Mouse (Mus musculus) lung, postnatal 36 days (tissue): ENCODE measurements at regions not wholly inside any gene's neighbourhood (a gene's known extent, or its start where the extent isn't known, plus 50 kb on each side); places are given as distances from the start of the nearest gene placed in this dataset.
"Not testable (repeated sequence)": the region's sequence is repeated elsewhere in the genome, so short reads cannot be mapped to it uniquely, and the experiment has no call there.

Experiments
- DNase-seq: peaks from one replicate; pipeline ENCODE4 v3.0.0; 2022; ENCODE audit warnings: mixed read lengths

DNA sequence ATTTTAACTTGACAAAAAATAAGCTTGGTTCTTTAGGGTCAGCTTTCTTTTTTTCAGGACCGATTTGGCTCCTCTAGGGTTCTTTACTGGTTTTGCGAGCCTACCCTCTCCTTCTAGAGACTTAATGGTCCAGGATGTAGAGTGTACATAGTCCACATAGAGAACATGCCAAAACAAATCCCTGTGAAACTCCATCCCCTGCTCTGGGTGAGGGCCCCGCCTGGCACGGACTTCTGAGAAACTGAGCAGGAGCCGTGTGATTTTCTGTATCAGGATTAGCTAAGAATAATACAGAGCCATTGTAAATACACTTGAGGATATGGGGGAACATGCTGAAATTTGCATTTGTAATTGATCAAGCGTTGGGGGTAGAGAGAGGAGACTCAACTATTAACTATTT, 118.2 kb upstream of the Teddm2 start:
- DNase-seq = no peak

DNA sequence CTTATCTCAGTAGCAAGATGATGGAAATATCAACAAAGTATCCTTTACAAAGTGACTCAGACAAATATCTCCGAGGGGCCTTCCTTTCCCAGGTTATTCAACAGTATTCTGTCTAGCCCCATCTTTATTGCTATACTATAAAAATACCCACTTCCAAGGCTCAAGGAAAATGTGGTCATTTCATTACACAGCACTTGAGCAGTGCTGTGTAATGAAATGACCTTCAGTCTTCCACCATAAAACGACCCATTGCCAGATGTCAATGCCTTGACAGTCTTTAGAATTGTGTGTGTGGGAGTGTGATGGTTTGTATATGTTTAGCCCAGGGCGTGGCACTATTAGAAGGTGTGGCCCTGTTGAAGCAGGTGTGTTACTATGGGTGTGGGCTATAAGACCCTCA, 124.3 kb upstream of the Teddm2 start:
- no peak for DNase-seq

DNA sequence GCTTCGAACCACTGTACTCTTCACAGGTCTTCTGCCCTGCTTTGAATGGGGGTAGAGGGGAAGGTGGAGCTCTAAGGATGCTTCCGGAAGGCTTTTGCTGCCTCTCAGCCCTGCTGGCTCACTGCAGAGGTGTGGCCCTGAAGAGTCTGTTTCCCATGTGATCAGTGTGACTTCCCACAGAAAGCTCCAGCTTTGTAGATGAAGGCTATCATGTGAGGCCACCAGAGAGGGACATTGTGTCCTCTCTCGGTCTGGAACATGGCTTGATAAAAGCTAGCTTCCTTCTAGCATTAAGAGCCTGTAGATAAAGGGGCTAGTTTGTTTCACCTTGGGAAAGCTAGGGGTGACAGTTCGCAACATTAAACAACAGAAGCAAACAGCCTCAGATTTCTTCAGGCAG, 127.3 kb upstream of the Teddm2 start:
- no peak for DNase-seq

DNA sequence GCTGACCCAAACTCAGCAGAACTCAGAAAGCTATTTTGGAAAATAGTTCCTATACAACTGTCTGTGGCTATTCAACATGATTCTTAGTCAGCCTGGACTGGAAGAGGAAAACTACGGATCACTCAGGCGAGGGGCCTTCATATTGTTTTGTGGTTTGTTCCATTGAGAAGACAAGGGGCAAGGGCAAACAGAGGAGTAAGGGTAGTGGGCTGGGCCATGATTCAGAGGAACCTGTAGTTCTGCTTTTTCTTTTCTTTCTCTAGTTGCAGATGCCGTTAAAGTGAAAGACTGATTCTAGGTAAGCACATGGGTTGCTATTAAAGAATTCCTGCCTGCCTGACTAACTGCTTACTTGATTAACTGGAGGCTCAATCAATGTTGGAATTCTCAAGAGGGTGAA, 129.8 kb upstream of the Teddm2 start:
- no peak for DNase-seq

DNA sequence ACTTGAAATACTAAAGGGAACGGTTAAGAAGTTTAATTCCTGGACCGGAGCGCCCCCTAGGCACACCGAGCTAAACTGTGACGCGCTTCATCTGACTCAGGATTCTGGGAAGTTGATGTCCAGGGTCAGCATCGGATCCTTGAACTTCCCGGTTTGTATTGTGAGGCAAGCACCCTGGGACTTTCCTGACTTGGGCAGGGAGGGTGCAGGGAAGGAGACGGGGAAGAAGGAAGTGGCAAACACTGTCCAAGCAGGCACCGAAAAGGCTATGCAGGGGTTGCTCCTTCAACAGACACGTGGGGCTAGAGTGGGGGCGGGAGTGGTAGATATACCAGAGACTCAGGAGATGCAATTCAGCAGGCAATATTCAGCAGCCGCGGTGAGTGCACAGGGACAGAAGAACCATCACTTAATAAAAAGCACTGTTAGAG, 132.7 kb upstream of the Teddm2 start:
- DNase-seq = peak; percentile 93

DNA sequence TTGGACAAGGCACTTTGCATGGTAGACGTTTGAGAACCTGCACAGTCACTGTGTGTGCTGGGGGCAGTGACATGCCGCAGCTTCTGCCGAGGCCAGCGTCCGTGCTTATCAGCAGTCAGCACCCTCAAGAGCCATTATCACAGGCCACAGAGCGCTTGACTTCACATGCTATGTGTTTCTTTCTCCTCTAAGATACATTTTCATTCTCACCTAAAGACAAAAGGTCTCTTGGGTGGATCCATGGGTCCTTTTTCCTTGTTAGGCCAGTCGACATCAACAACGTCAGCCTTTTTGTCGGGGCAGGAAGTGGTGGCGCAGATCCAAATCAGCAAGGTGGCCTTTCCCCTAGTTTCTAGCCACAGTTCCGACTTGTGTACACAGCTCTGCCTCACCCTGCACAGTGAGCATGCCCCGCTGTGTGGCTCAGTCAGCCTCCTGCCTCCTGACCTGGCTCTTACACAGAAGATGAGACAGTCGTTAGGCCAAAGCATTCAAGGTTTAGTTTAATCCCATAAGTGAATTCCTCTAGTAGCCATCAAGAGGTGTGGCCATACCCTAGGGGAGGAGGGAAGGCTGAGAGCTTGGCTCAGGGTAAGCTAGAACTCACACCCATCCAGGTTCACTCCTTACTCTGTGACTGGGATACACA, 134.1 kb upstream of the Teddm2 start:
- DNase-seq = peak; percentile 82

DNA sequence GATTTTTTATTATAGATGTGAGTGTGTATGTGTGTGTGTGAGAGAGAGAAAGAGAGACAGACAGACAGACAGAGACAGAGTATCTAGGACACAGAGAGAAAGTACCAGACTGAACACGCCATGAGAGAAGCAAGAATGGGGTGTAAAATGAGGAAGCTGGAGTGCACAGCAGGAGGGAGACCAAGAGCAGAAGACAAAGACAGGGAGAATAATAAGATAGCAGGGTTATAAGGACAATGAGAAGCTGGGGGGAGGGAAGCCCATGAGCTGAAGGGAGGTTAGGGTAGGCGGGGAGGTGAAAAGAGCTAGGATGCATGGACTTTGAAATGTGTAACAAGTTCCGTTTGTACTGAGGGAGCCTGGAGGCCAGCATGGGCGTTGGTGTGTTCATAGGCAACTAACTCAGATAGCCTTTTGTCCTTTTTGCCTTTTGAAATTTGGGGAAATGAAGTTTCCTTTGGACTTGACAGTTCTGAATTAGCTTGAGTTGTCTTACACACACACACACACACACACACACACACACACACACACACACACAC, 136.8 kb upstream of the Teddm2 start:
- DNase-seq = no peak

DNA sequence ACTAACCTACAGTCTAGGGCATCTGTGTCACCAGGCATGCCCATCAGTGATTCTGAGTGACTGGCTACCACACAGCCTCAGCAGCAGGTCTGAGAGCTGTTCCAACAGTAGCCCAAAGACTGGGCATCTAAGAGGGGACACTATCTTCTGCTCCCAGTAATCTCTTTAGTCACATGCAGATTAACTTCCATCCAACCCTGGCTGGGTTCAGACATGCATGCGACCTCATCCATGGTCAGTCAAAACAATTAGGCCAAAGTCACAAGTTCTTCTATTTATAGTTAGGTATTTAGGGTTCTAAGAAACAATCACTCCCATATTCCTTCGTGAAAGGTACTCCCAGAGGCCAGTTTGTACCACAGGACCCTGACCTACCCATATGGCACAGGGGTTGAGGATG, 138.2 kb upstream of the Teddm2 start:
- DNase-seq = no peak

DNA sequence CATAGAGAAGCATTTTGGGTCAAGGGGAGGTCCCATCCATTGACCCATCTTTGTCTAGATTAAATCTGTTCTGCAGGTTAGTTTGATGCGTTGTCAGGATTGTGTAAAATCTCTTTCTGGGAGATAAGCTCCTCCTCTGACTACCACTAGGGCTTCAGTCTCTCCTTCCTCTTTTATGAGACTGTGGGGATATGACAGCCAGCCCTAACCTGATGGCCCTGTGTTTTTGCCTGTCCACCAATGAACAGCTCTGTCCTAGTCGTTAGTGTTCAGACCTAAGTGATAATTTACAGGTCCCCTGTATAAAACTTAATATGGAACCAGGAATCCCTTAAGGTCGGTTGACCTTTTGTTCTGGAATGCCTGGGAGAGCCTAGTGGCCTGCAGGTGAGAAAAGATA, 140.9 kb upstream of the Teddm2 start:
- no peak for DNase-seq

DNA sequence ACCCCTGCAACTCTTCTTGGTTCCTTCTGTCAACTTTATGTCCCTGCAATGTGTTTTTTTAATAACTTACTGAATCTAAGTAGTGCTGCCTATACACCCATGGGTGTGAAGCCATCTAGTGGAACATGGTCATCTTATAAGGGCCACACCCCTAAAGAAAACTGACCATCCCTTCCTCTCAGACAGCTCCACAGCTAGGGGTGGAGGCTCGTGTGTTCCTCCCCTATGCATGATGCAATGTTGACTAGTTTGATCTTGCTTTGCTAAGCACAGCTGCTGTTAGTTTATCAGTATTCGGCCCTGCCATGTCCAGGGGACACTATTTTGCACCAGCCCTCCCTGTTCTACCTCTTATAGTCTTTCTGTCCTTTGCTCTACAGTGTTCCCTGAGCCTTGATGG, 142.9 kb upstream of the Teddm2 start:
- no peak for DNase-seq

DNA sequence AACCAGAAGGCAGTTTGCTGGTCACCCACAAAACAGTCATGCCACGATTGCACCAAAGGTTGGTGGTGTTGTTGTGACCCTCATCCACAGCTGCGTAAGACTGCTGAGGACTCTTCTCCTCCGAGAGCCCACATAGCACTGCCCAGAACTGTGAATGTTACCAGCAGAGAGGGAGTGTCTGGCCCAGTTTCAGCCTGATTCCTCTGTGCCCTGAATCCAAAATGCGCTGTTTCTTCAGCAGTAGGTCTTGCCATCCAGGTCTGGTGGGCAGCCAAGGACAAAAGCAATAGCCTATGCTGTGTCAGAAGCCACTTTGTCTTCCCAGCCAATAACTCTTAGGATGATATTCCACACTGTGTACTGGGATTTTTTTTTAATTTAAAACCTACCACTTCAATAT, 144.7 kb upstream of the Teddm2 start:
- no peak for DNase-seq

DNA sequence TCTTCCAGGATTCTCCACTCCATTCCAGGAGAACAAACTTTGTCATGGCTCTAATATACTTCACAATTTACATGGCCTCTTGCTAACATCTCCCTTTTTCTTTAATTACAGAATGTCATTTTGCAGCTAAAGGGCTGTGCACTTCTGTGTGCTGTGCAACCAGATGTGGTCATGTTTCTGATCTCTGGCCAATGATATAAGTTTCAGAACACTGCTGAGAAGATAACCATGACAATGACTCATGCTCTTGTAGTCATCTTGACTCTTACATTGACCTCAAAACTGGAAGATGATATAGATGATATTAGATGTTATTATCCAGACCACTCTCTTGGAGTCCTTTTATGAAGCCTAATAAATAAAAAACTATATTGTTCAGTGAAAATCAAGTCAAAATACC, 145.9 kb upstream of the Teddm2 start:
- DNase-seq = no peak

DNA sequence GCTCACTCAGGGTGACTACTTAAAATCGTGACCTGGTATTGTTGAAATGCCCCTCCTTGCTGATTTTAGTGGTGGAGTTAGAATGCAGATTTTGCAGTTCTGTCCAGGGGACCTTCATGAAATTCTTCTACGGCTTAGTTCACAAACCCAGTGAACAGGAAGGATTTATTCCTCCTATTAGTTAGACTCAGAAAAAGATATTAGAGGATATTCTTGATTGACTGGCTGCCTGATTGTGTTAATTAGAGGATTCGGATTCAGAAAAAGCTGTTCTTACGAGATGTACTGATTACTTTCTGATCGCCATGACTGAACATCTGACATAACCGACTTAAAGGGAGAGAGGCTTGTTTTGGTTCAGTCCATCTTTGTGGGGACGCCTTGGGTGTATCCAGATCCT, 147.3 kb upstream of the Zfp648 start:
- DNase-seq = no peak

DNA sequence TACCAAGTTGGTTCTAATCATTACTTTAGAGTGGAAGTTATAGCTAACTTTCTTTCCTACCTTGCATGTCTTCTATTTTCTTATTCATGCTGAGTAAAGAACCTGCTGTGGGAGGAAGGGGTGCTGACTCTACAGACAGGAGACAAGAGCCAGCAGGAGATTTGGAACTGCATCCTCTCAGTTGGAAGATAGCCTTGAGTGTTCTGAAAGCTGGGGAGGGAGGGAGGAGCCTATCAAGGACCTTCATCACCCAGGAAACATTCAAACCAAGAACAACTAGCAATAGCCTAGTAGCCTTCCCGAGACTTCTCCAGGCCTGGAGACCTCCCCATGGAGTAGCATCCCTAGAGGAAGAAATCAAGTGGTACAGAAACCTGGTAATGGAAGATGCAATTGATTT, 146.1 kb upstream of the Zfp648 start:
- no peak for DNase-seq

DNA sequence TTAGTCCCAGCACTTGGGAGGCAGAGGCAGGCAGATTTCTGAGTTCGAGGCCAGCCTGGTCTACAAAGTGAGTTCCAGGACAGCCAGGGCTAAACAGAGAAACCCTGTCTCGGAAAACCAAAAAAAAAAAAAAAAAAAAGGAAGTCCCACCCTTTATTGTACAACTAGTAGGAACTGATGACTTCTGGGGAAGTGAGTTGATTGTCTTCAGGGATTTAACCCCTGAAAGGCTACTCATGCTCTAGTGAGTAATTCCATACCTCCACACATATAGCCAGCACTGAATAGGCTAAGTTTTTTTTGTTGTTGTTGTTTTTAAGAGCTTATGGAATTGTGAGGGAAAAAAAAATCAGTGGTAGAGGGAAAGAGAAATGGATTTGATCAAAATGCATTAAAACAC, 139.6 kb upstream of the Zfp648 start:
- DNase-seq = not testable (repeated sequence)

DNA sequence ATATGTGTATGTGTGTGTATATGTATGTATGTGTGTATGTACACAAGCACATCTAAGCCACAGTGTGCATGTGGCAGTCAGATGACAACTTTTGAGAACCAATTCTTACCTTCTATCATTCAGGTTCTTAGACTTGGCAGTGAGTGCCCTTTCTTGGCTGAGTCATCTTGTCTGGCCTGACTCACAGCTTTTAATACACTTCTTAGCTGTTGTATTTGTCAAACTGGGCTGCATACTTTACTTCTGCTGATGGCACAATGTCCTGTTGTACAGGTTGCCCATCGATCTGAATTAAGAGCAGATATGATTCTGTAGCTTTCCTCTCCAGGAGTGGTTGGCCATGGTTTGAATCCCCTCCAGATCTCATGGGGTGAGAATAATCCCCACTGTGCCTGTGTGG, 139.1 kb upstream of the Zfp648 start:
- DNase-seq = no peak

DNA sequence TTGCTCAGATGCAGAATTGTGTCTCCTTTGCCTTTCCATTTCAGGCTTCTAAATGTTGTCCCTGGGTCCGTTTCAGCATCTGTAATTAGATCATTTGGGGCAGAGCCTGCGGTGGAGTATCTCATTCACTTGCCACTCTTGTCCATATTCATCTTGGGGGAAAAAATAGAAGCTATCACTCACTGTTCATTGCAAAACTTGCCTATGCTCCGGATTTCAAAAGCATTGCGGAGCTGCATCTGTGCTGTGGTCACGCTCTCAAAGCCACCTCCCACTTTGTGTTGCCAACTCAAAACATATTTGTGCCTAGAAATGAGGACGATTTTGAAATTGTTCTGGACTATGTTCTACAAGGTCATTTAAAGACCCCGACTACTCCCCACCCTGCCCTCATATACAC, 138.3 kb upstream of the Zfp648 start:
- DNase-seq = peak; percentile 76

DNA sequence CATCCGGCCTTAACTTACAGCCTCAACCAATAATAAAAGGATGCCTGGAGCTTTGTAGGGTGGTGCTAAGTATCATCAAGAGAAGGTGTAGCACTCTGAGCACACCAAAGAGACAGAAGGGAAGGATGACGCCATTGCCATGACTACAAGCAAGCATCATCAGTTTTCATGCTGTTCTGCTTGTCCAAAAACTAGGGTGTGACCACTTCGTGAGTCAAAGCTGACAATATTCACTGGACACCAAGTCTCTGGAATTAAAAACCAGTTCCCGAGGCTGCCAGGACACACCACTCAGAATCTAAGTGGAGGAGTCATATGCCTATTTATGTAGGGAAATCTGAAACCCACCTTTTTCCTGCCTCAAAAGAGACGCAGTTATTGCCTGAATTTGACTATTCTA, 136.4 kb upstream of the Zfp648 start:
- DNase-seq = no peak

DNA sequence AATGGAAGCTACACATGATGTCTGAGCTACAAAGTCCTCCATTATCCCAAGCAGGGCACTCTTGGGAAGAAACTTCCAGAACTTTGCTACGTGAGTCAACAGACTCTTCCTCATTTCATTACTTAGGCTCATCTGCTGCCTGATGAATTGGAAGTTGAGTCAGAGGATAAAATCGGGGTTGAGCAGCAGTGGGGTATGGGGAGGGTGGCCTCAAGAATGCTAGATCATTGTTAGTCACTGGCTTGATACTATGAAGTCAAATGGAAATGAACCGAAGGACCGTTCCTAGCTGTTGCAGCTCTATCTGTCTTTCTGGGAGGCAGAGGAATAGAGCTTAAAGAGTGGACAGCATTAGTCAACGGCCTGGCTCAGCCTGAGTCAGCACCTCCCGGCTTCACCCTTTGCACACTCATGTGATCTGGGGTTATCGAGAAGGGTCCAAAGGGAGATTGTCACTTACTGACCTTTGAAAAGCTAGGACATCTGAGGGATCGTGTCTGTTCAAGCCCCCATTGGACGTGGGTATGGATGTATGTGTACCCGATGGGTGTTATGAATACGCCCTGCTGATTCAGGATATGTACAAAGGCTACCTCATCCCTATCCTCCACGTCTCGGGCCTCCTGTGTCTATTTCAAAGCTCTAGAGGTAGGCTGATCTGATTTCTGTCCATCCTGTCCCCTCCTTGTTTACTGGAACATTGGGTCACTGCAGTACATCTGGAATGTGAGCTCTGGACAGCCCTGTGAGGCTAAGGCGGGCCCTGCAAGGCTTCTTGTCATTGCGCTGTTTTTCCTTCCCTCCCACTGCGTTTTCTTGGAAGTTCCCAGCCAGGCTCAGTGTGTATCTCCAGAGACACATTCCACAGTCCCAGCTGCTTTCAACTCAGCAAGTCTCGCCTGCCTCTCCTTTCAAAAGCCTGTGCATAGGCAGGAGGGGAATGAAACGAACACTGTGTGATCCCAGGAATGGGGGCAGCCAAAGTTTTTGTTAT, 135.4 kb upstream of the Zfp648 start:
- peak; percentile 65 for DNase-seq

DNA sequence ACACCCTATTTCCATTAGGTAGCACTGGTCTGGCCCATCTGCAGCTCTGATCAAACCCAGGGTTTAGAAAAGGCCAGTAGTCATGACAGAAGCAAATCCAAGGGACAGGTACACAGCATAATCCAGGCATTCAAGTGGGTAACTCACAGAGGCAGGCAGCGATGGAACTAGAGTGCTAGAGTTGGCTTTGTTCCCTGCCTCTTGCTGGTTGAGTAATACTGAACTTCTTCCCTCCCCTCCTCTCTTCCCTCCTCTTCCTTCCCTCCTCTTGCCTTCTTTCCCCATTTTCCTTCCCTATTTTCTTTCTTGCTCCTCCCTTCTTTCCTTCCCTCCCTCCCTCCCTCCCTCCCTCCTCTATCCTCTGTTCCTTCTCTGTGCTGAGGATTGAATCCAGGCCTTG, 133.1 kb upstream of the Zfp648 start:
- peak; percentile 58 for DNase-seq

DNA sequence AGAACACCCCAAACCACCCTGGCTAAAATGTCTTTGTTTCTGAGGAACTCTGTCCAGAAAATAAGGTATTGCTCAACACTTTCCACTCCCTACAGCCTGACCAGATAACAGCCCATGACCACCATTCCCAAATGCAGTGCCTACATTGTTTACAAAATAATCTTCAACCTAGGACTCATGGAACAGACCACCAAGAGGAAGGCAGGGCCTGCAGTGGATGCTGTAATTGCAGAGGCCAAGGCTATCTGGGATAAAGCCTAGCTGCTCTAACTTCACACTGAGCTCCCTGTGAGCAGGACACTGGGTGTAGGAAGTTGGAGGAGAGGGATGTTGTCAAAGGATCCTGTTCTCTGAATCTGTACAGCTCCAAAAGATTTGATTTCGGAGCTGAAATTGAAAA, 126.7 kb upstream of the Zfp648 start:
- DNase-seq = no peak

DNA sequence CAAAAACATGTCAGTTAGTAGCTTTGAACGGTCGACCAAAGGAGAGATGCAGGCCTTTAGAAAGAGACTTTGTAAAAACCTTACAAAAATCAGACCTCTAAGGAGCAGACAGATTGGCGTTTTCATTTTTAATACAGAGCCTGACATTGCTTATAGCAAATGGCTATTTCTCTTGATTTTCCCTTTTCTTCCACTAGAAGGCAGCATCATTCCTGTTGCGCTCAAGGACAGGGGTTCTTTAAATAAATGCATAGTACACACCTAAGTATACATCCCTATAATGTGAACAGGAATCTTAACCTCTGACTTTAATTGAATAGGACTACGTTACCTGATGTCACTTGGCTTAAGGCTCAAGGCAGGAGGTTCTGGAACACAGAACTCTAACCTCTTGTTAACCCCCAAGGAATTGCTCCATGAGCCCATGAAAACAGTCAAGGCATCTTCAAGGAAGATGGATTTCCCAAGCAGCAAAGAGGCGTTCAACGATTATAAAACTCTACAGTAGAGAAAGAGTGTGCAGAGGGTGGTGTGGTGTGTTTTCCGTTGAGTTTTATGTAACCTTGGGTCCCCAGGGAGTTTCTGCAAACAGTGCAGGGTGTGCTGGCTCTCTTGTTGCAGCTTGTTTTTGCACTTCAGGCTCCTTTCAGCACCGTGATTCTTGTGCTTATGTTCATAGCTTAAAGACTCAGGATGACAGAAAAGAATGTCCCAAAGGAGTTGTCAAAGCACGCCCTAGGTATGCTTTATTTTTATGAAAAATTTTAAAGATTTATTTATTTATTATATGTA, 124.1 kb upstream of the Zfp648 start:
- DNase-seq = peak; percentile 61
